Mouse (Mus musculus) lung, adult 2 months (tissue): ENCODE results near the gene Ppp1r12b.

ENCODE experiments used
- CTCF ChIP-seq: fragments of 200-500 bp; IDR thresholded peaks from 2 replicates; pipeline ENCODE4 v1.5.1; 2011; ENCODE audit warnings: mild to moderate bottlenecking, low read length, control low read depth; ENCODE audit not compliant: insufficient read depth
- POLR2A ChIP-seq: fragments of 200-500 bp; IDR thresholded peaks from 2 replicates; pipeline ENCODE4 v1.6.1; 2011; ENCODE audit warnings: low read depth, mild to moderate bottlenecking, control low read depth, low read length, borderline replicate concordance; ENCODE audit errors: extremely low read depth

DNA sequence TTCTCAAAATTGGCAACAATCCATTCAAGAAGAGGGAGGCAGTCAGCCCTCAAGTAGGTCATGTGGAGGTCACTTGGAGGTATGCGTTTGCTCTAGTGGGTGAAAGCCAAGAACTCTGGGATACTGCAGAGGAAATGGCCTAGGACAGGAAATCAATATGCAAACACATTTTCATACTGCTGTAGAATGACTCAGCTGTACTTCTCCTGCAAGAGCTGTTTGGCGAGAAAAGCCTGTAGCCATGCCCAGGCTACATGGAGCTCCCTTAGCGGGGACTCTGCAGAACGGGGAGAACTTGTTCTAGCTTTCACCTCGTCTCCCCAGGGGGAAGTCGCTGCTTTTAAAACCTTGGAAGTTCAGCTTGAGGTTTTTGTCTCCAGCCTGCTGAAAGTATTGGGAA, 184.4 kb downstream of the Ppp1r12b start:
- TF ChIP-seq POLR2A, result no peak
- no peak for TF ChIP-seq CTCF
